ENCODE assay signal across 10 mouse cellular contexts in the genomic region with DNA sequence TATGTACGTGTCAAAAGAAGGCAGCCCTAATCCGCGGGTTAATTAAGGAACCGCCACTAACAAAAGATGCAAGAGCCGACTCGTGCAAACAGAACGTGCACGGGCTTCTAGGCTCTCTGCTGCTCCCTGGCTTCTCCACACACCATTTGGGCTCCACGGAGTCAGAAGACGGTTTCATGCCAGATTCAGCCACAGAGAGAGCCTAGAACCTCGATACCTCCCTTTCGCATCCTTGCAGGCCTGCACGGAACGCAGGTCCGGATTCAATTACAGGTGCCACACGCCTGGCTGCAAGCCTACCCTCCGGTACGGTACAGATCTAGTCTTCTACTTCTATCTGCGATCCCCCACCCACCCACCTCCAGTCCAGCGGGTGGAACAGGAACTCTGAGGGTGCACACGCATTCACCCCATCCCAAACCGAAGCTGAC. TPM values are rescaled to one million over a fixed set of nuclear protein-coding genes. Genes with fewer than 3 reads are reported as not detected.
A peak's percentile ranks its signal among the peaks of the same experiment; 100 is the strongest.
DNase-seq lines count a peak whose midpoint lies in the region; ATAC-seq lines count a peak whose summit lies in the region.
"Had no signal": no experiment of that assay in that cellular context is flagged by ENCODE, and none has a peak within 500 bp of the region (broad histone marks: within the 10 kb centered on the region; RNA-seq: fewer than 3 reads in every experiment).

No protein-coding gene starts in this region.

- peak overlapping the region; percentile 14; the same call in 1 of the 2 replicates for H3K4me3 ChIP-seq in limb, embryonic 11.5 days (ENCODE audit: low read depth, low read length)
- no peak overlapping the region for H3K4me3 ChIP-seq in stomach, embryonic 16.5 days (replicated peaks; ENCODE audit: low read length)

- no peaks in the 10 kb centered on the region for H3K36me3 ChIP-seq in limb, embryonic 11.5 days (ENCODE audit: control insufficient read depth, insufficient read depth, low read length)
- no peaks in the 10 kb centered on the region for H3K36me3 ChIP-seq in stomach, embryonic 16.5 days (ENCODE audit: control insufficient read depth, insufficient read depth, low read length)

- peak overlapping the region; percentile 34 for H3K4me2 ChIP-seq in limb, embryonic 11.5 days (ENCODE audit: low read depth, severe bottlenecking)
- peak overlapping the region; percentile 34 for H3K4me2 ChIP-seq in stomach, embryonic 16.5 days (ENCODE audit: low read depth, low read length)

- 16% methylated on average over 22 of the region's 22 CpGs for WGBS in limb, embryonic 11.5 days
- WGBS in stomach, embryonic 16.5 days, result 36% methylated on average over 22 of the region's 22 CpGs

- H3K27me3 ChIP-seq in limb, embryonic 11.5 days (ENCODE audit: control insufficient read depth, insufficient read depth, low read length), result no peaks in the 10 kb centered on the region
- no peaks in the 10 kb centered on the region for H3K27me3 ChIP-seq in stomach, embryonic 16.5 days (ENCODE audit: control insufficient read depth, insufficient read depth, low read length)
- H3K27me3 ChIP-seq: CH12.LX had no signal

- DNase-seq in embryo, embryonic 10 days (ENCODE audit: low spot score), result peak; percentile 54
- no peak for DNase-seq in embryo, embryonic 11 days
- peak; percentile 41 for DNase-seq in retina, embryonic 14.5 days (ENCODE audit: low spot score)
- no peak for DNase-seq in retina, postnatal 1 day
- DNase-seq in limb, embryonic 11.5 days (ENCODE audit: low spot score), result peak; percentile 44
- no peak for DNase-seq in adrenal gland, postnatal 36 days
- no peak for DNase-seq in right cerebral cortex, postnatal 36 days (ENCODE audit: low spot score in 2 of 2)
- DNase-seq: thymus, adult 18-20 months had no signal

- ATAC-seq in limb, embryonic 11.5 days (ENCODE audit: insufficient number of reproducible peaks, low FRiP score, low TSS enrichment, low read depth), result no peak
- ATAC-seq in stomach, embryonic 16.5 days (ENCODE audit: insufficient read depth, low FRiP score), result no peak

- no peaks in the 10 kb centered on the region for H3K9me3 ChIP-seq in limb, embryonic 11.5 days (ENCODE audit: control insufficient read depth, low read length)
- no peaks in the 10 kb centered on the region for H3K9me3 ChIP-seq in stomach, embryonic 16.5 days (replicated peaks; ENCODE audit: control insufficient read depth, low read length)

- no peak overlapping the region for H3K27ac ChIP-seq in limb, embryonic 11.5 days (replicated peaks; ENCODE audit: low read depth, low read length)
- H3K27ac ChIP-seq in stomach, embryonic 16.5 days (ENCODE audit: low read length), result no peak overlapping the region

- peaks cover 91% of the 10 kb centered on the region for H3K4me1 ChIP-seq in limb, embryonic 11.5 days (ENCODE audit: control insufficient read depth, insufficient read depth, low read length)
- peaks cover 47% of the 10 kb centered on the region for H3K4me1 ChIP-seq in stomach, embryonic 16.5 days (ENCODE audit: control insufficient read depth, insufficient read depth, low read length)

- H3K9ac ChIP-seq in limb, embryonic 11.5 days (ENCODE audit: low read length), result no peak overlapping the region
- H3K9ac ChIP-seq in stomach, embryonic 16.5 days (ENCODE audit: low read length), result no peak overlapping the region

RNA-seq across cellular contexts. Expression of a gene that starts 26.8 kb away (rescaled TPM):
- 8.7 and 12.3 TPM in 2 replicates for polyA plus RNA-seq in limb, embryonic 11.5 days (2014; fragmentation: Nextera tagmentation; extraction: Ambion mirVana)
- polyA plus RNA-seq in stomach, embryonic 16.5 days (2015; fragmentation: Nextera tagmentation; extraction: Ambion mirVana), result 2.3 and 2.6 TPM in 2 replicates
- total RNA-seq in adrenal gland, postnatal 36 days (2021), result under 1 TPM; 0.07 to 0.50 TPM
- total RNA-seq: CH12.LX had no signal

Comparison
In these comparisons a context has a peak if more than half of its experiments do, and no peak if none do; other contexts are left out.
1. DNase-seq: peak in embryo, embryonic 10 days (single experiment), retina, embryonic 14.5 days (single experiment) and limb, embryonic 11.5 days (single experiment); none in embryo, embryonic 11 days (single experiment), retina, postnatal 1 day (single experiment), adrenal gland, postnatal 36 days (0 of 2) and right cerebral cortex, postnatal 36 days (0 of 2).